Mouse (Mus musculus) adrenal gland, postnatal 25 days (tissue): ENCODE data around the gene Nrip2. TPM values are rescaled to one million over a fixed set of nuclear protein-coding genes. Genes with fewer than 3 reads are reported as not detected.
A peak's percentile ranks its signal among the peaks of the same experiment; 100 is the strongest.

Source experiments
- DNase-seq: peaks from one replicate; pipeline ENCODE4 v3.0.0; 2021; ENCODE audit warnings: mixed read lengths
- total RNA-seq: library from RNA; stranded (reverse); gene quantifications from 2 replicates; pipeline ENCODE4 v1.2.3, GENCODE M21; 2021

Gene Nrip2
- total RNA-seq, 1 experiment from 2014 or later: 4.1 TPM

- peak; percentile 60 for DNase-seq
Observed at GRCm38 (mm10) chr6:128397574-128398261, 1.4 kb upstream of the Nrip2 start.

DNA sequence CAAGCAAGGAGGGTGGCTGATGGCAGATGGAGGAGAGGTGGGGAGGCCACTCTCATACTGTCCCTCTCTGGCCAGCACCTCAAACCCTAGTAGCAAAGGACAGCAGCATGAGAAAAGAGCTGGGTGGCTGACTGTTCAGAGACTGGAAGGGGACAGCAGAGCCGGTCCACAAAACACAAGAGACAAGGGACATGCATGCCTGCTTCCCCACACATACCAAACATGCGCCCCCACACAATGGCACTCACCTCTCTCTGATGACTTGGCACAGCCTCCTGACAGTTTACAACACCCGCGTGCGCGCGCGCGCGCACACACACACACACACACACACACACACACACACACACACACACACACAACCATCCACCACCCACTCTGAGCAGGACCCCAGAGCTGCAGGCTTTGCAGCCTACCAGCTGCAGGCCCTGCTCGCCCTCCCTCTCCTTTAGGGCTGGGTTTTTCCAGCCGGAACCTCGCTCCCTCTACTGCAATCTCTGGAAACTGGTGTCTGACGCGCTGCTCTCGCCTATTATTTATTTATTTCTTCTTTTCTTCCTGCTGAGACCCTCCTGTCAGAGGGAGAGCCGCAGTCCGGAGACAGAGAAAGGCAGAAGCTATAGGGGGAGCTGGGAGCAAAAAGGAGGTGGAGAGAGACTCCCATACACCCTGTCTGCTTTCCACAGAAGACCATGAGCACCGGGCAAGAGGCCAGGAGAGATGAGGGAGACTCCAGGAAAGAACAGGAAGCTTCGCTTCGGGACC, 507 bp downstream of the Nrip2 start:
- peak; percentile 58 for DNase-seq

- DNase-seq: no peak
Observed at GRCm38 (mm10) chr6:128404708-128405107, 5.6 kb downstream of the Nrip2 start.

GRCm38 (mm10) chr6:128408544-128409125, 9.5 kb downstream of the Nrip2 start:
- DNase-seq: no peak

GRCm38 (mm10) chr6:128410305-128410704, 11.2 kb downstream of the Nrip2 start:
- DNase-seq: no peak

- peak; percentile 72 for DNase-seq
Observed at GRCm38 (mm10) chr6:128411115-128411514, 12.0 kb downstream of the Nrip2 start.

DNA sequence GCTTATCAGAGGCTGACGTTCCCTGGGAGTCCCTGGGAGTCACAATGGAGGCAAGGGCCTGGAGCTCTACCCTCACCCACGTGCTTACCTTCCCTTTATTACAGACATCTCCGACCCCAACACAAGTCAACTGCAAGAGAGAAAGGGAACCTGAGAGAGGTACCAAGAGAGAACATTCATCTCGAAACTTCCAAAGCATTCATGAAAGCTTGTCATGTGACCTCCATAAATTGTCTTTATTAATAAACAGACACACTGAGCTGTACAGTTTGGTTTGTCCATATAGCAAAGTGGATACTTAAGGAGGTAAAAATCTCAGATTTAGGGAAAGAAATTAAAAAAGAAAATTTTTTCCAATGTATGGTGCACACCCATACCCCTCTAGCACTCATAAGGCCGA, 17.1 kb downstream of the Nrip2 start:
- no peak for DNase-seq

GRCm38 (mm10) chr6:128418076-128418475, 19.0 kb downstream of the Nrip2 start:
- no peak for DNase-seq

GRCm38 (mm10) chr6:128421036-128421435, 21.9 kb downstream of the Nrip2 start:
- DNase-seq: no peak

DNA sequence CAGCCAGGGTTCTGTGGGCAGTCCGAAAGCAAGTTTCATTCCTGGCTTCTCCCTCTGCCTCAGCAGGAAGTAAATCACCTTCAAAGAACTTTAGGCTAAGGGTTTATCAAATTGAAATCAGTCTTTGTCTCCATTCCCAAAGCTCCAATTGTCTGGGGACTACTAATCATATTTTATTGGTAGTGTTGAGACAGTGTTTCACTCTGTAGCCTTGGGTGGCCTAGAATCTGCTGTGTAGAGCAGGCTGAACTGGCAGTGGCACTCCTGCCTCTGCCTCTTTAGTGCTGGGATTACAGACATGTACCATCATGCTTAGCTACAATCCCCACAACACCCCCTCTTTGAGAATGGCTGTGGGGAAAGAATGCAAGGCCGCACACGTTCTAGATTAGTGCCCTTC, 22.4 kb downstream of the Nrip2 start:
- DNase-seq: no peak

DNA sequence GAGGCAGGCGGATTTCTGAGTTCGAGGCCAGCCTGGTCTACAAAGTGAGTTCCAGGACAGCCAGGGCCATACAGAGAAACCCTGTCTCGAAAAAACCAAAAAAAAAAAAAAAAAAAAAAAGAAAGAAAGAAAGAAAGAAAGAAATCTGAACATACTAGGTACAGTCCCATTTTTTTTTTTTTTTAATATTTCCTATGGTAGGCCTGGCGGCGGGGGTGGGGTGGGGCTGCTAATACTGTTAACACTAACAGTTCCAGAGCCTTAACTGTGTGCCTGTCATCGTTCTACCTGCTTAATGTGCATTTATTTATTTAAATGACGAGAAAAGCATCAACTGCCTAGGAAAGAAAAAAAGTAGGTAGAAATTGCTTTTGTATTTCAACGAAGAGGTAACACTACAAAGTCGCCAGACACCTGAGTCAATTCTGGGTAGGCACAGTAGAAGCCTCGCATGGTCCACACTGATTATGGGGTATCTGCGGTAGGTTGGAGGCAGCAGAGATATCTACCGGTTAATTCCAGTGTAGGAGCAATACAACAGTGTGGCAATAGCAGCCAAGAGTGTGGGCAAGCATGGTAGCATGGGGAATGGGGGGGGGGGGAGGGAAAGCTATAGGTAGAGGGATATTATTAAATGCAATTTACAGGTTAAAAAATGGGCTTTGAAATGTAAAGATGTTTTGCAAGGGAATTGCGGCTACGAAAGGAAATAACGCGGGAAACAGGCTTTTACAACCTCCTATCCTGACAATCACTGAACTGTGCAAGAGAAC, 24.6 kb downstream of the Nrip2 start:
- DNase-seq: no peak

DNA sequence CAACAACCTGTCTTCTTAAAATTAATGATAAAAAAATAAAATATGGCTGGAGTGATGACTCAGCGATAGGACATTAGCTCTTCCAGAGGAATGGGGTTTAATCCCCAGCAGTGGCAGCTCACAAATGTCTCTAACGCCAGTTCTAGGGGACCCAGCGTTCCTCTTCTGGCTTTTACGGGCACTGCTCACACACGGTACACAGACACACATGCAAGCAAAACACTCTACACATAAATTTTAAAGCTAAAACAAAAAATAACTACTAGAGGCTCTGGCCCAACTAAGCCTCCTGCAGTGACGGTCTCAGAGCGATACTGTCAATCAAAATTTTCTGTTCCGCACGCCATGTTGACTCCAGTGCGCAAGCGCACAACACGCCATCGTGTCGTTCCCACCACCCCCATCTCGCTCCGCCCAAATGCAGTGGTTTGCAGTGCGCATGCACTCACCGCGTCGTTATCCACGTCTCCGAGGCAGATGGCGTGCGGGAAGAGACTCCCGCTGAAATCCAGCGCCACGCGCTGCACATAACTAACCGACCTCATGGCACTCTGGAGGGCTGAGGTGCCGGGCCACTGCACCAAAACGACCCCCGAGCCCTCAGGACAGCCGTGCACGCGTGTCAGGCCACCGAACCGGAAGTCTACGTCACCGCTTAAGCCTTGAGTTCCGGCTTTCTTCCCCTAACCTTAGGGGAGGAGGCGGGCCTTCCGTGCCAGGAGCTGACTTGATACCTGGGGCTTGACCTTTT, 25.3 kb downstream of the Nrip2 start, which contains the start of gene Itfg2:
Gene Itfg2, minus strand, starts transcription at position 663 of the 751 bp plus-strand sequence.
- peak; percentile 94 for DNase-seq

GRCm38 (mm10) chr6:128425046-128425445, 25.9 kb downstream of the Nrip2 start:
- no peak for DNase-seq

DNA sequence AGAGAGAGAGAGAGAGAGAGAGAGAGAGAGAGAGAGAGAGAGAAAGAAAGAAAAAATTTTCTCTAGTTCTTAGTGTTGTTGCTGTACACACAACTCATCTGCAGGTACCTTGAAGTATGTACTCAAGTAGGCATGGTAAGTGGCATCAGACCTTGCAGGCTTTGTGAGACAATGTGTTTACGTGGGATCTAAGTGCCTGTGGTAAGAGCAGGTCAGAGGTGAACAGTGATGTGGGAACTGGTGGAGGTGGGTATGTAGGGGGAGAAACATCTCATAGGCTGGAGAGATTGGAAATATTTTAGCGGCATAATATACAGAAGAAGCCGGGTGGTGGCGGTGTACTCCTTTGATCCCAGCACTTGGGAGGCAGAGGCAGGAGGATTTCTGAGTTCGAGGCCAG, 28.5 kb downstream of the Nrip2 start:
- DNase-seq: no peak

- no peak for DNase-seq
Observed at GRCm38 (mm10) chr6:128429300-128429699, 30.2 kb downstream of the Nrip2 start.

DNA sequence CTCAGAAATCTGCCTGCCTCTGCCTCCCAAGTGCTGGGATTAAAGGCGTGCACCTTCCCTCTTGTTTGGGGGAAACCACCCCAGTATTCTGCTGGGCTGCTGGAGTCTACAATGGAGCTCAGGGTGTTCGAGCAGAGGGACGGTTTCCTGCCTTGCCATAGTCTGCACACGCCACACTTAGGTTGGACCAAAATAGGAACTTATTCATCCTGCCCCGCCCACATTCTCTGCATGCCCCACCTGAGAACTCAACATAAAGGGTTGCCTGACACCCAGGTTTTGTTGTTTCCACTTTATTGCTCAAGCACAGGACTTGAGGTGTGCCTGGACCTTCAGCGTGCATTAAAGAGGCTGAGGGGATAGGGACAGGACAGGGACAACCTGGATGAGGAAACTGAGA, 30.7 kb downstream of the Nrip2 start:
- DNase-seq: no peak

DNA sequence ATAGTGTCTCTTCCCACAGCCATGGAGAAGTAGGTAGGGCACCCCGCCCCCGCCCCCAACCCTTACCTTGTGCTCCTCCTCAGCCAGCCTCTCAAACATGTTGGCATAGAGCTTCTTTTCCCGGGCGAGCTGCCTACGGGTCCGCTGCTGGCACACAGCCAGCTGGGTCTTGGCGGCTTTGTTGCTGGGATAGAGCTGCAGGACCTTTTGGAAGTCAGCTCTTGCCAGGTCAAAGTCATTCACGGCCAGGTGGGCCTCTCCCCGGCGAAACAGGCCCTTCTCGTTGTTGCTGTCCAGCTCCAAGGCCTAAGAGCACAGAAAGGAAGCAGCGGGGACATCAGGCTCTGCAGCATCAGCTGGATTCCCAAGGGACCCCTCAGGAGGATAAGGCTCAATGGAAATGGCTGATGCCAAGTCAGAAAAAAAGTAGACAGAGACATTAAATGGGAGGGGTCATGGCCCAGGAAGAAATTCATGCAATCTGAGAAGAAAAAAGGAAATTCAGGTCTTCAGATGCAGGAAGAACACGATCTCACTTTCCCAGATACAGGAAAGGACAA, 33.3 kb downstream of the Nrip2 start:
- no peak for DNase-seq

GRCm38 (mm10) chr6:128433566-128433965, 34.5 kb downstream of the Nrip2 start:
- DNase-seq: no peak

DNA sequence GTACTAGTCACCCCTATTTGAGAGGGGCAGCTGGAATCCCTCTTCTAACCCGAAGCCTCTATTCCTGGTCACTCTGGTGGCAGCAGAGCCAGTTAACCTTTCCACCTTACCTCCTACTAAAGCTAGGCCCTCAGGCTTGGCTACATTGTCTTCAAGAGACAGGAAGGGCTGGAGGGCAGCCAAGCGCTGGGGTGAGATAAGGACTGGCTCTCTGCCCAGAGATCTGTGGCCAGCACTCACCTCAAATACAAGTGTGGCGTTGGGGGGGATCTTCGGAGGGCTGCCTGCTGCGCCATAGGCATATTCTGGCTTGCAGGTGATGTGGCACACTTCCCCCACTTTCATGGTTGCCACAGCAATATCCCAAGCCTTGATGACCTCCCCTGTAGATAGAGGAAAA, 36.4 kb downstream of the Nrip2 start:
- DNase-seq: peak; percentile 89

- DNase-seq: no peak
Observed at GRCm38 (mm10) chr6:128436356-128437005, 37.4 kb downstream of the Nrip2 start.

DNA sequence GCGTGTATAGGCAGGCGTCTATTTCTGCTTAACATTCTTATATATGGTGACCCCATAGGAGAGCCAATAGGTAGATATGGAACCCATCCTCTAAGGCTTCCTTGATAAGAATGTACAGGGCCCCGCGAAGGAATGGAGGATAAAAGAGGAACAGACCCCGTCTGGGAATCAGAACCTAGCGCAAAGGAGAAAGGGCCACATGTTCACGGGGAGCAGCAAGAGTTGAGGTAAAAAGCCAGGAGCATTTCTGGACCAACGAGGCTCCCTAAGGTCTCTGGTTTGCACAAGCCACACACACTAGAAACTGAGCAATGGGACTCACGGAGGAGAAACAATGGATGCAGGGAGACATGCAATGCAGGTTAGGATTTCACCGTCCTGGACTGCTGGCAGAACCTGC, 38.2 kb downstream of the Nrip2 start:
- DNase-seq: no peak
